Mouse (Mus musculus): ENCODE data around the gene Cd109. TPM values are rescaled to one million over a fixed set of nuclear protein-coding genes. Genes with fewer than 3 reads are reported as not detected.
A peak's percentile ranks its signal among the peaks of the same experiment; 100 is the strongest.

The Cd109 gene
- polyA plus RNA-seq, 1 experiment from 2014 or later, result 1.8 TPM

DNA sequence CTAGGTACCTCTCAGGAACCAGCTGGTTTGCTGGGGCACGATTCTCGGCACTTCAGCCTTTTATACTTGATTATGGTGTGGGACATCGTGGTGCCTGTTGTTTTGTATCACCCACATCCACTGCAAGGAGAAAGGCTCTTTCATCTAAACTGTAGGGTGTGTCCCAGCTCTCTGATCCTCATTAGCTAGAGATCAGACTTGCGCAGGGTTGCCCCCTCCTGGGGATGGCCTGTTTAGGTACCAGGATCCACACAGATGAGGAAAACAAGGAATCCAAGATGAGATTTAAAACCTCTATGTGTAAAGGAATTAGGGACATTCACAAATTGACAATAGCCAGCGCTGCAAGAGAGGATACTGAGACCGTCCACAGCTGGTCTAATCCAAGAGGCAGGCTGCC, 14.6 kb downstream of the Cd109 start:
- Histone ChIP-seq H3K4me2 (ENCODE audit: low read length) (no peak overlapping the region), H3K4me3 (replicated peaks; ENCODE audit: low read depth, low read length) (no peak overlapping the region), H3K4me1 (ENCODE audit: control insufficient read depth, insufficient read depth, low read length) (no peaks in the 10 kb centered on the region), H3K27me3 (ENCODE audit: control insufficient read depth, insufficient read depth, low read length) (no peaks in the 10 kb centered on the region), H3K36me3 (ENCODE audit: control insufficient read depth, insufficient read depth, low read length) (no peaks in the 10 kb centered on the region), H3K9ac (replicated peaks; ENCODE audit: low read length) (no peak overlapping the region), H3K9me3 (ENCODE audit: control insufficient read depth, low read length) (no peaks in the 10 kb centered on the region), H3K27ac (replicated peaks; ENCODE audit: low read depth, low read length) (no peak overlapping the region)
- DNase-seq, result peak; percentile 11
- WGBS, result 45% methylated on average over 6 of the region's 6 CpGs
- no peak for ATAC-seq (ENCODE audit: low FRiP score, low TSS enrichment)

- DNase-seq, result no peak
- ATAC-seq (ENCODE audit: low FRiP score, low TSS enrichment), result no peak
- Histone ChIP-seq H3K4me3 (replicated peaks; ENCODE audit: low read depth, low read length) (no peak overlapping the region), H3K27me3 (ENCODE audit: control insufficient read depth, insufficient read depth, low read length) (no peaks in the 10 kb centered on the region), H3K4me2 (ENCODE audit: low read length) (no peak overlapping the region), H3K9ac (replicated peaks; ENCODE audit: low read length) (no peak overlapping the region), H3K27ac (replicated peaks; ENCODE audit: low read depth, low read length) (no peak overlapping the region), H3K36me3 (ENCODE audit: control insufficient read depth, insufficient read depth, low read length) (no peaks in the 10 kb centered on the region), H3K9me3 (ENCODE audit: control insufficient read depth, low read length) (no peaks in the 10 kb centered on the region), H3K4me1 (ENCODE audit: control insufficient read depth, insufficient read depth, low read length) (no peaks in the 10 kb centered on the region)
- WGBS, result 80% methylated on average over 6 of the region's 6 CpGs
These were observed 16.5 kb downstream of the Cd109 start for GRCm38 (mm10) chr9:78631755-78632434.

DNA sequence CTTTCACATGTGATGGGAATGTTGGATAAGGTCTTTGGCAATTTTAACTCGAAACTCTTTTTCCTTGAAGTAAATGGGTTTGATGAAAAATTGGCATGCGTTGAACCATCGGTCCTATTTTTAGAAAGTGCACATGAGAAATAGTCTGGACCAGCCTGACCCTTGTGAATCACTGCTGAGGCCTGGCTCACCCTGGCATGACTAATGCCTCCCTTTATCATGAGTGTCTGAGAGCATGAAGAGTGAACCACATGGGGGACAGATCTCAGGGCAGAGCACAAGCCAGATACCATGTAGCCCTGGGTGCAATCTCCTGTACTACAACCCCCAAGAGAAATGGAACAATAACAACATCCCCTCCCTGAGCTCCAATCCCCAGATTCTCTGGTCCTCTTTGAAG, 18.6 kb downstream of the Cd109 start:
- Histone ChIP-seq H3K4me3 (replicated peaks; ENCODE audit: low read depth, low read length) (no peak overlapping the region), H3K9ac (replicated peaks; ENCODE audit: low read length) (no peak overlapping the region), H3K27ac (replicated peaks; ENCODE audit: low read depth, low read length) (no peak overlapping the region), H3K4me1 (ENCODE audit: control insufficient read depth, insufficient read depth, low read length) (no peaks in the 10 kb centered on the region), H3K27me3 (ENCODE audit: control insufficient read depth, insufficient read depth, low read length) (no peaks in the 10 kb centered on the region), H3K9me3 (ENCODE audit: control insufficient read depth, low read length) (no peaks in the 10 kb centered on the region), H3K4me2 (ENCODE audit: low read length) (no peak overlapping the region), H3K36me3 (ENCODE audit: control insufficient read depth, insufficient read depth, low read length) (no peaks in the 10 kb centered on the region)
- 93% methylated on average over 3 of the region's 3 CpGs for WGBS
- no peak for ATAC-seq (ENCODE audit: low FRiP score, low TSS enrichment)
- DNase-seq, result no peak

- DNase-seq (no peak), ATAC-seq (ENCODE audit: low FRiP score, low TSS enrichment) (no peak)
- no peak overlapping the region for H3K4me3 ChIP-seq (replicated peaks; ENCODE audit: low read depth, low read length)
- WGBS, result 85% methylated on average over 4 of the region's 4 CpGs
- no peak overlapping the region for H3K9ac ChIP-seq (replicated peaks; ENCODE audit: low read length)
- H3K27ac ChIP-seq (replicated peaks; ENCODE audit: low read depth, low read length), result no peak overlapping the region
- no peaks in the 10 kb centered on the region for H3K27me3 ChIP-seq (ENCODE audit: control insufficient read depth, insufficient read depth, low read length)
- no peaks in the 10 kb centered on the region for H3K4me1 ChIP-seq (ENCODE audit: control insufficient read depth, insufficient read depth, low read length)
- H3K4me2 ChIP-seq (ENCODE audit: low read length), result no peak overlapping the region
- no peaks in the 10 kb centered on the region for H3K36me3 ChIP-seq (ENCODE audit: control insufficient read depth, insufficient read depth, low read length)
- no peaks in the 10 kb centered on the region for H3K9me3 ChIP-seq (ENCODE audit: control insufficient read depth, low read length)
These were observed 26.0 kb downstream of the Cd109 start for GRCm38 (mm10) chr9:78641386-78641785.

- no peak for ATAC-seq (ENCODE audit: low FRiP score, low TSS enrichment)
- WGBS, result 49% methylated on average over 6 of the region's 6 CpGs
- H3K4me3 ChIP-seq (replicated peaks; ENCODE audit: low read depth, low read length), result no peak overlapping the region
These were observed 30.8 kb downstream of the Cd109 start for GRCm38 (mm10) chr9:78646008-78646777.

DNA sequence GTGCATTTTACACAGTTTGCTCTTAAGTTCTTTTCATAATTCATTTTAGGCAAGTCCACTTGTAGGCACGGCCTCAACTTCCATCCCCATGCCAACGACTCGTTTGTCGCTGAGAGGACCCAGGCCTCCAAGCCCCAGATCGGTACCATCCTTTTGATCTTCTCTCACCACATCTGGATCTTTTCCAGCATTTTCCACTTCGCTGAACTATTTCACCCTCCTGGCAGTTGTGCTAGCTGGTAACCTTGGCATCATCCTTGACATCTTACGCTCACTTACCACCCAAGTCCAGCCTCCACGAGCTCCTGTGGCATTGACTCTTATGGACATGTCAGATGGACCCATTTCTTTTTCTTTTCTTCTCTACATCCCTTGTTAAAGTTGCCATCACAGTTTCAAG, 33.3 kb downstream of the Cd109 start:
- Histone ChIP-seq H3K36me3 (ENCODE audit: control insufficient read depth, insufficient read depth, low read length) (no peaks in the 10 kb centered on the region), H3K27me3 (ENCODE audit: control insufficient read depth, insufficient read depth, low read length) (no peaks in the 10 kb centered on the region), H3K27ac (replicated peaks; ENCODE audit: low read depth, low read length) (no peak overlapping the region), H3K9ac (replicated peaks; ENCODE audit: low read length) (no peak overlapping the region), H3K4me3 (replicated peaks; ENCODE audit: low read depth, low read length) (no peak overlapping the region), H3K4me1 (ENCODE audit: control insufficient read depth, insufficient read depth, low read length) (no peaks in the 10 kb centered on the region), H3K4me2 (ENCODE audit: low read length) (no peak overlapping the region), H3K9me3 (ENCODE audit: control insufficient read depth, low read length) (no peaks in the 10 kb centered on the region)
- ATAC-seq (ENCODE audit: low FRiP score, low TSS enrichment), result no peak
- 91% methylated on average over 8 of the region's 8 CpGs for WGBS
- no peak for DNase-seq

More at GRCm38 (mm10) chr9:78646008-78646777, 30.8 kb downstream of the Cd109 start:
- no peak overlapping the region for H3K27ac ChIP-seq (replicated peaks; ENCODE audit: low read depth, low read length)
- no peak overlapping the region for H3K4me2 ChIP-seq (ENCODE audit: low read length)
- no peak overlapping the region for H3K9ac ChIP-seq (replicated peaks; ENCODE audit: low read length)
- H3K36me3 ChIP-seq (ENCODE audit: control insufficient read depth, insufficient read depth, low read length), result no peaks in the 10 kb centered on the region
- peak; percentile 86 for DNase-seq
- H3K4me1 ChIP-seq (ENCODE audit: control insufficient read depth, insufficient read depth, low read length), result no peaks in the 10 kb centered on the region
- H3K9me3 ChIP-seq (ENCODE audit: control insufficient read depth, low read length), result no peaks in the 10 kb centered on the region
- no peaks in the 10 kb centered on the region for H3K27me3 ChIP-seq (ENCODE audit: control insufficient read depth, insufficient read depth, low read length)

DNA sequence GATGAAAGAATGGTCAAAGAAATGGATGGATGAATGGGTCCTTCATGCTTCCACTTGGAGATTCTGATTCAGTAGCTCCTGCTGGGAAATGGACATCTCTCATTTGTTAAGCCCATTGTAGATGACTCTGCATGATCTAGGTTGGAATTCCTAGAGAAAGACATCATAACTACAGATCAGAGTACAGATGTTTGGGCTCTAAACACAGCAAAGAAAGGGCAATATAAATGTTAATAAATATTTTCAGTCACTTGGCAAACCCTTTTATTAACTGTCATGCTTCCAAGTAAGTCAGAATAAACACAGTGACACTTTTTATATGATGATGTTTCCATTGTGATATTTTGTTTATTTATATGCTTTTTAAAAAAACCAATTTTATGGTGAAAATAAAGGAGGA, 34.1 kb downstream of the Cd109 start:
- Histone ChIP-seq H3K4me2 (ENCODE audit: low read length) (no peak overlapping the region), H3K27me3 (ENCODE audit: control insufficient read depth, insufficient read depth, low read length) (no peaks in the 10 kb centered on the region), H3K9ac (replicated peaks; ENCODE audit: low read length) (no peak overlapping the region), H3K27ac (replicated peaks; ENCODE audit: low read depth, low read length) (no peak overlapping the region), H3K9me3 (ENCODE audit: control insufficient read depth, low read length) (no peaks in the 10 kb centered on the region), H3K36me3 (ENCODE audit: control insufficient read depth, insufficient read depth, low read length) (no peaks in the 10 kb centered on the region), H3K4me3 (replicated peaks; ENCODE audit: low read depth, low read length) (no peak overlapping the region), H3K4me1 (ENCODE audit: control insufficient read depth, insufficient read depth, low read length) (no peaks in the 10 kb centered on the region)
- DNase-seq, result no peak
- ATAC-seq (ENCODE audit: low FRiP score, low TSS enrichment), result no peak

DNA sequence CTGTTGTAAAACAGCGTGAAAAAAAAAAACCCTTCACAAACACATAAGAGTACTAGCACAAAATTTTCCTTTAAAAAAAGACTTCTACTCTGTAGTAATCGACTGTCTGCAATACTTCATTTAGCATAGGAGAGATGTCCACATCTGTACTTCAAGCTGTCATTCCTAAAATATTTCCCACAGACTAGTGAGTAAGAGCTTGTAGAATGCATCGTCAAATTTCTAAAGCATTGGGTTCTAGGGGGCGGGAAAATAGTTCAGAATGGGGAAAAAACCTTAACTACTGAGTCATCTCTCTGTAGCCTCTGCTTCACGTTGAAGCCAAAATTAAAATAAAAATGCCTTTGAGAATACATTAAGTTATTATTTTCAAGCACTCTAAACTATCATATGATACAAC, 42.2 kb downstream of the Cd109 start:
- ATAC-seq (ENCODE audit: low FRiP score, low TSS enrichment) (no peak), DNase-seq (no peak)
- no peak overlapping the region for H3K4me3 ChIP-seq (replicated peaks; ENCODE audit: low read depth, low read length)
- H3K27me3 ChIP-seq (ENCODE audit: control insufficient read depth, insufficient read depth, low read length), result no peaks in the 10 kb centered on the region
- no peak overlapping the region for H3K4me2 ChIP-seq (ENCODE audit: low read length)
- H3K36me3 ChIP-seq (ENCODE audit: control insufficient read depth, insufficient read depth, low read length), result no peaks in the 10 kb centered on the region
- H3K27ac ChIP-seq (replicated peaks; ENCODE audit: low read depth, low read length), result no peak overlapping the region
- H3K9me3 ChIP-seq (ENCODE audit: control insufficient read depth, low read length), result no peaks in the 10 kb centered on the region
- no peak overlapping the region for H3K9ac ChIP-seq (replicated peaks; ENCODE audit: low read length)
- H3K4me1 ChIP-seq (ENCODE audit: control insufficient read depth, insufficient read depth, low read length), result no peaks in the 10 kb centered on the region
- 85% methylated on average over 5 of the region's 5 CpGs for WGBS

- Histone ChIP-seq H3K4me1 (ENCODE audit: control insufficient read depth, insufficient read depth, low read length) (no peaks in the 10 kb centered on the region), H3K27ac (replicated peaks; ENCODE audit: low read depth, low read length) (no peak overlapping the region), H3K27me3 (ENCODE audit: control insufficient read depth, insufficient read depth, low read length) (no peaks in the 10 kb centered on the region), H3K9me3 (ENCODE audit: control insufficient read depth, low read length) (no peaks in the 10 kb centered on the region), H3K9ac (replicated peaks; ENCODE audit: low read length) (no peak overlapping the region), H3K36me3 (ENCODE audit: control insufficient read depth, insufficient read depth, low read length) (no peaks in the 10 kb centered on the region), H3K4me3 (replicated peaks; ENCODE audit: low read depth, low read length) (no peak overlapping the region), H3K4me2 (ENCODE audit: low read length) (no peak overlapping the region)
- WGBS, result 85% methylated on average over 13 of the region's 13 CpGs
- ATAC-seq (ENCODE audit: low FRiP score, low TSS enrichment) (no peak), DNase-seq (no peak)
These were observed 56.2 kb downstream of the Cd109 start for GRCm38 (mm10) chr9:78671446-78671985.
